Mouse (Mus musculus): ENCODE data around the gene Cd33. TPM values are rescaled to one million over a fixed set of nuclear protein-coding genes. Genes with fewer than 3 reads are reported as not detected.

Cd33 gene
- polyA plus RNA-seq, 1 experiment = 9.3 TPM

DNA sequence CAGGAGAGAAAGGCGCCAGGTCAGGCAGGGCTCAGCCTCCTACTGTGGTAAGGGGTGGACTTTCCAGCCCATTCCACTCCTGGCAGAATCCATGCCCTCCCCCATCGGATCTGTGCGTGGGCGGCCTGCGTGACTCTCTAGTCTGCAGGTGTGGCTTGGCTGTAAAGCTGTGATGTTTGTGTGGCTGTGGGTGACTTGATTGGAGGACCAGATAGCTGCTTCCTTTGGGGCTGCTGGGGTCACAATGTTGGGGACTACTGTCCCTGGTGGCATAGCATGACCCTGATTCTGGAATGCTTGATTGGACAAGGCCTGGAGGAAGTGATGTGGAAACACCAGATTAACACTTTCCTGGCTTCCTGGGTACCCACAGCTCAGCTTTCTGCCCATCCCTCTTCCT lies 55.6 kb downstream of the Cd33 start:
- TF ChIP-seq POLR2A (IDR thresholded peaks at IDR 0.05; ENCODE audit: extremely low read depth, insufficient read depth, low read length) (no peak), CTCF (IDR thresholded peaks at IDR 0.05; ENCODE audit: extremely low read depth, insufficient read depth, low read length) (no peak)
- peak overlapping the region; percentile 1 for H3K27ac ChIP-seq (ENCODE audit: insufficient read depth, low read length)

DNA sequence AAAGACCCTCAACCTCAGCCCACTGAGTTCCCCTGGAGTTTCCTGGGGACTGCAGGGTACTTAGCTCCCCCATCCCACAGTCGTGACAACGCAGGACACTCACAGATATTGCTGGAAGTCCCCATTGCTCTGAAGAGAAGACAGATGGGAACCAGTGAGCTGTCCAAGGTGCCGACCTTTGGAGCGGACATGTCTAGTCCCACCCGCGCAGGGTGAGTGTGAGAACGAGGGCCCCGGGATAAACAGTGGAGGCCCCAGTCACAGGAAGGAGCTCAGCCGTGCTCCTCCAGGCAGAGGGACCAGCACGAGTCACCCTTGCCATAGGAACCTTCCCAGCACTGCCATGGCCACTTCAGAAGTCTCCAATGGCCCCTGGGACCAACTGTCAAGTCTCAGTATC lies 61.0 kb downstream of the Cd33 start:
- H3K4me1 ChIP-seq (ENCODE audit: control insufficient read depth, insufficient read depth, low read length) = peaks cover 13% of the 10 kb centered on the region
- no peak overlapping the region for H3K4me3 ChIP-seq (ENCODE audit: insufficient read depth, low read length)
- no peak for TF ChIP-seq POLR2A (IDR thresholded peaks at IDR 0.05; ENCODE audit: extremely low read depth, insufficient read depth, low read length)
- TF ChIP-seq CTCF (IDR thresholded peaks at IDR 0.05; ENCODE audit: extremely low read depth, insufficient read depth, low read length) = no peak
- no peak overlapping the region for H3K27ac ChIP-seq (ENCODE audit: insufficient read depth, low read length)

More for the DNA sequence above, 55.6 kb downstream of the Cd33 start:
- peak overlapping the region; percentile 89 for H3K4me3 ChIP-seq (ENCODE audit: insufficient read depth, low read length)
- peaks cover 1% of the 10 kb centered on the region; the same call in 1 of the 2 replicates for H3K4me1 ChIP-seq (ENCODE audit: control insufficient read depth, insufficient read depth, low read length)

DNA sequence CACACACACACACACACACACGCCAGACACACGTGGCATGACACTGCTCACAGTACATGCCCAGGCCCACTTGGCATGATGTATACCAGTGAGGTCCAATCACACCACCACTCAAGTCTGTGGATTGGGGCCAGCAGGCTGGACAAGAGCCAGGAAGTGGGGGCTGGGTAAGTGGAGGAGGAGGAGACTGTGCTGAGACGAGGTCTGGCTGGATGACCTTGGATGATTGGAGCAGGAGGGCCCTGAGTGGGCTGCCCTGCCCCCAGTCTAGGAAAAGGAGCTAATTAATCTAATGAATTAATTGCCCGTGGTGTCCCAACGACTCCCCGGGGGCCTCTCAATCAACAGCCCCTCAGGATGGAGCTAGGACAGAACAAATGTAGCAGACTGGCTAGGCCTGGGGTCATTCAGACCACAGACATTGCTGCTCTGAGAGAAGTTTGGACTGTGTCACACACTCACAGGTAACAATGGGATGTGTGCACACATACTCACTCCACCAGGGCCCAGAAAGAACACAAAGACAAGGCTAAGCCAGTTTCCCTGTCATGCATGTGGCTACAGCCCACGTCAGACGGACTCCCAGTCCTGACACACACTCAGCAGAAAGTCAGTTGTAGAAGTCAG lies 62.0 kb downstream of the Cd33 start:
- TF ChIP-seq CTCF (IDR thresholded peaks at IDR 0.05; ENCODE audit: extremely low read depth, insufficient read depth, low read length) = no peak
- no peak for TF ChIP-seq POLR2A (IDR thresholded peaks at IDR 0.05; ENCODE audit: extremely low read depth, insufficient read depth, low read length)
- H3K27ac ChIP-seq (ENCODE audit: insufficient read depth, low read length) = no peak overlapping the region; the same call in 1 of the 2 replicates

DNA sequence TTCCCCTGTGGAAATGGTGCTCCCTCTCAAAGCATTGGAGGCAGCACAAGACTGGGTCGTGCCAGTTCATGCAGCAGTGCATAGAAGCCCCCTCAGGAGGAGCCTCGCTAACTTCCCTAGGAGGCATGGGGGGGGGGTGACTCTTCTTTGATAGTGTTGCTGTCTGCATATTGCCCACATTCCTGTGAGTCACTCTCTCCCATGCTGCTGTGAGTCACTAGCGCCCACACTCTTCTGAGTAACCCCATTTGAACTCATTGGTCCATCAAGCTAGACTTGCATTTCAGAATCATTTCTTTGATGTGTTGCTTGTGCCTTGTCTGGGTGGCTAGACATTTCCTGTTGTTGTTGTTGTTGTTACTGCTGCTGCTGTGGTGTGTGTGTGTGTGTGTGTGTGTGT lies 63.0 kb downstream of the Cd33 start:
- peak overlapping the region; percentile 34; the same call in 1 of the 2 replicates for H3K27ac ChIP-seq (ENCODE audit: insufficient read depth, low read length)
- H3K4me1 ChIP-seq (ENCODE audit: control insufficient read depth, insufficient read depth, low read length) = peaks cover 12% of the 10 kb centered on the region
- no peak overlapping the region for H3K4me3 ChIP-seq (ENCODE audit: insufficient read depth, low read length)
- TF ChIP-seq POLR2A (IDR thresholded peaks at IDR 0.05; ENCODE audit: extremely low read depth, insufficient read depth, low read length) = no peak
- TF ChIP-seq CTCF (IDR thresholded peaks at IDR 0.05; ENCODE audit: extremely low read depth, insufficient read depth, low read length) = no peak

More for the DNA sequence above, 62.0 kb downstream of the Cd33 start:
- H3K4me1 ChIP-seq (ENCODE audit: control insufficient read depth, insufficient read depth, low read length) = peaks cover 12% of the 10 kb centered on the region
- H3K4me3 ChIP-seq (ENCODE audit: insufficient read depth, low read length) = no peak overlapping the region

DNA sequence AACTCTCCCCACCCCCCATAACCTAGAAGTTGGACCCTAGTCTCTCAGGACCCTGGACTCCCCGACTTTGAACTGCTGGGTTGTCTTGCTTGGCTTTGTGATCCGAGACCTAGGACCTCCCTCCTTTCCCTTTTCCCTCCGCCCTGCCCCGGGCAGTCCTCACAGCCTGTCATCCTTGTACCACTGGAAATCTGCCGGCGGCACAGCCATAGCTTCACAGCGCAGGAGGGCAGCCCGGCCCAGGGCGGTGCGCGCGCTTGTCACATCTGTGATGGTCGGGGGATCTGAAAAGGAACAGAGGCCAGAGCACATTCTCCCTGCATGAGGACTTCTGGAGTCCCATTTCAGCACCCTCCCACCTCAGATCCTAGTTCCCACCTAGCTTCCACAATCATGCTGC lies 67.9 kb downstream of the Cd33 start:
- Histone ChIP-seq H3K4me3 (ENCODE audit: insufficient read depth, low read length) (no peak overlapping the region), H3K4me1 (ENCODE audit: control insufficient read depth, insufficient read depth, low read length) (peaks cover 6% of the 10 kb centered on the region), H3K27ac (ENCODE audit: insufficient read depth, low read length) (no peak overlapping the region)
- TF ChIP-seq CTCF (IDR thresholded peaks at IDR 0.05; ENCODE audit: extremely low read depth, insufficient read depth, low read length) (no peak), POLR2A (IDR thresholded peaks at IDR 0.05; ENCODE audit: extremely low read depth, insufficient read depth, low read length) (no peak)

DNA sequence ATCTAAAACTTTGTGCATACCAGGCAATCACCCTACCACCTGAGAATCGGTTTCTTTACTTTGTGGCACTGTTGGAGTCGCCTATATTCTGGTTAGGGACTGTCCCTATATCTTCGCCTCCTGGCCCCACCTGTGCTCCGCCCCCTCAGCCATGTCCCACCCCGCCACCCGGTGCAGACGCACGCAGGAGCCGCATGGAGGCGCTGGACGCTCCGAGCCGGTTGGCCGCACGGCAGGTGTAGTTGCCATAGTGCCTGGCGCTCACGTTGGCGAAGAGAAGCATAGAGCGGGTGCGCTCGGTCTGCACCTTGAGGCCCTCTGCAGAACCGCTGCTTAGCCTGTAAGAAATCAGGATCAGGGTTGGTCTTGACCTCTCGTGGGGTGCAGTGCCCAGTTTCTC lies 68.5 kb downstream of the Cd33 start:
- Histone ChIP-seq H3K4me1 (ENCODE audit: control insufficient read depth, insufficient read depth, low read length) (peaks cover 2% of the 10 kb centered on the region), H3K4me3 (ENCODE audit: insufficient read depth, low read length) (no peak overlapping the region), H3K27ac (ENCODE audit: insufficient read depth, low read length) (no peak overlapping the region)
- TF ChIP-seq POLR2A (IDR thresholded peaks at IDR 0.05; ENCODE audit: extremely low read depth, insufficient read depth, low read length) (no peak), CTCF (IDR thresholded peaks at IDR 0.05; ENCODE audit: extremely low read depth, insufficient read depth, low read length) (no peak)

Other genes with a start within 250 kb of the Cd33 start
- gene Zfp715, start 231.1 kb downstream of the Cd33 start, polyA plus RNA-seq (2012; rRNA removed) = 15.3 and 15.4 TPM in 2 replicates
- gene Siglecf, start 193.1 kb downstream of the Cd33 start, polyA plus RNA-seq (2012; rRNA removed) = 0.44 and 1.1 TPM in 2 replicates
- 0.15 and 0.17 TPM in 2 replicates for gene Siglecg, start 136.2 kb downstream of the Cd33 start, polyA plus RNA-seq (2012; rRNA removed)
- not detected in 2 replicates for gene Lim2, start 116.8 kb downstream of the Cd33 start, polyA plus RNA-seq (2012; rRNA removed)
- gene Nkg7, start 107.4 kb downstream of the Cd33 start, polyA plus RNA-seq (2012; rRNA removed) = 0.32 TPM in 1 of 2 replicates, not detected in the other
- gene Cldnd2, start 103.6 kb downstream of the Cd33 start, polyA plus RNA-seq (2012; rRNA removed) = not detected in 2 replicates
- gene Etfb, start 100.3 kb downstream of the Cd33 start, polyA plus RNA-seq (2012; rRNA removed) = 89.4 and 94.5 TPM in 2 replicates
- gene Gm45233, start 100.3 kb downstream of the Cd33 start, polyA plus RNA-seq (2012; rRNA removed) = 0.78 and 2.1 TPM in 2 replicates
- 1.7 and 3.2 TPM in 2 replicates for gene Vsig10l, start 81.3 kb downstream of the Cd33 start, polyA plus RNA-seq (2012; rRNA removed)
- gene Iglon5, start 54.4 kb downstream of the Cd33 start, polyA plus RNA-seq (2012; rRNA removed) = 42.2 and 46.0 TPM in 2 replicates
- gene 4931406B18Rik, start 38.5 kb downstream of the Cd33 start, polyA plus RNA-seq (2012; rRNA removed) = not detected in 2 replicates
- gene Zfp658, start 17.8 kb upstream of the Cd33 start, polyA plus RNA-seq (2012; rRNA removed) = 5.9 and 6.1 TPM in 2 replicates
- gene Zfp719, start 35.2 kb upstream of the Cd33 start, polyA plus RNA-seq (2012; rRNA removed) = 8.7 and 9.2 TPM in 2 replicates
- gene Zfp819, start 62.7 kb upstream of the Cd33 start, polyA plus RNA-seq (2012; rRNA removed) = 0.15 and 0.21 TPM in 2 replicates
- 0.04 TPM in 1 of 2 replicates, not detected in the other for gene Ceacam18, start 90.3 kb upstream of the Cd33 start, polyA plus RNA-seq (2012; rRNA removed)
- 1.1 and 1.6 TPM in 2 replicates for gene Siglece, start 115.7 kb upstream of the Cd33 start, polyA plus RNA-seq (2012; rRNA removed)
- 8.1 and 8.6 TPM in 2 replicates for gene Ctu1, start 127.6 kb upstream of the Cd33 start, polyA plus RNA-seq (2012; rRNA removed)
- not detected in 2 replicates for gene Klk14, start 146.0 kb upstream of the Cd33 start, polyA plus RNA-seq (2012; rRNA removed)
- gene Klk13, start 168.1 kb upstream of the Cd33 start, polyA plus RNA-seq (2012; rRNA removed) = 0.04 TPM in 1 of 2 replicates, not detected in the other
- not detected in 2 replicates for gene Klk12, start 224.5 kb upstream of the Cd33 start, polyA plus RNA-seq (2012; rRNA removed)
- not detected in 2 replicates for gene Klk11, start 230.2 kb upstream of the Cd33 start, polyA plus RNA-seq (2012; rRNA removed)
- gene Klk10, start 236.6 kb upstream of the Cd33 start, polyA plus RNA-seq (2012; rRNA removed) = 0.27 and 0.32 TPM in 2 replicates
- 0.11 TPM in 1 of 2 replicates, not detected in the other for gene Klk9, start 247.5 kb upstream of the Cd33 start, polyA plus RNA-seq (2012; rRNA removed)

Measured in cortical plate, adult 2 months (tissue).